Mouse (Mus musculus) limb, embryonic 14.5 days (tissue): ENCODE results near the gene Mfn1. TPM values are rescaled to one million over a fixed set of nuclear protein-coding genes. Genes with fewer than 3 reads are reported as not detected.

Experiments used
- ATAC-seq: fragments of 200-750 bp; cut with Nextera tagmentation; 2 replicates; pipeline ENCODE4 v1.8.0; 2017; ENCODE audit warnings: low read depth, moderate number of reproducible peaks, moderate TSS enrichment; ENCODE audit not compliant: low FRiP score
- DNase-seq: peaks from one replicate; pipeline ENCODE4 v3.0.0-alpha.2; 2015; ENCODE audit warnings: low spot score
- H3K27ac ChIP-seq: fragments of 300-500 bp; sonication (generic); replicated peaks from 2 replicates; pipeline ENCODE4 v1.5.1; 2014; ENCODE audit warnings: low read depth, mild to moderate bottlenecking, low read length, moderate library complexity, mixed read lengths
- H3K27me3 ChIP-seq: fragments of 300-500 bp; sonication (generic); 2 replicates; pipeline ENCODE4 v1.6.1; 2014; ENCODE audit warnings: low read length, mixed read lengths; ENCODE audit not compliant: control insufficient read depth, insufficient read depth
- H3K36me3 ChIP-seq: fragments of 300-500 bp; sonication (generic); 2 replicates; pipeline ENCODE4 v1.6.1; 2014; ENCODE audit warnings: mild to moderate bottlenecking, low read length, moderate library complexity, mixed read lengths; ENCODE audit not compliant: control insufficient read depth, insufficient read depth
- H3K4me1 ChIP-seq: fragments of 300-500 bp; sonication (generic); 2 replicates; pipeline ENCODE4 v1.6.1; 2014; ENCODE audit warnings: antibody characterized with exemption, low read length, mixed read lengths; ENCODE audit not compliant: control insufficient read depth, insufficient read depth
- H3K4me2 ChIP-seq: fragments of 300-500 bp; sonication (generic); replicated peaks from 2 replicates; pipeline ENCODE4 v1.6.1; 2014; ENCODE audit warnings: low read depth, mild to moderate bottlenecking, low read length, moderate library complexity; ENCODE audit not compliant: severe bottlenecking
- H3K4me3 ChIP-seq: fragments of 300-500 bp; sonication (generic); replicated peaks from 2 replicates; pipeline ENCODE4 v1.5.1; 2014; ENCODE audit warnings: low read length
- H3K9ac ChIP-seq: fragments of 300-500 bp; sonication (generic); 2 replicates; pipeline ENCODE4 v1.6.1; 2014; ENCODE audit warnings: mild to moderate bottlenecking, low read depth, low read length, moderate library complexity; ENCODE audit not compliant: severe bottlenecking
- H3K9me3 ChIP-seq: fragments of 300-500 bp; sonication (generic); 2 replicates; pipeline ENCODE4 v1.6.1; 2016; ENCODE audit warnings: low read length; ENCODE audit not compliant: control insufficient read depth
- POLR2A ChIP-seq: fragments of 200-500 bp; IDR thresholded peaks from 2 replicates; pipeline ENCODE4 v1.8.0; 2012; ENCODE audit warnings: inconsistent platforms, mild to moderate bottlenecking, moderate library complexity, borderline replicate concordance; ENCODE audit not compliant: insufficient read depth, insufficient read length; ENCODE audit errors: extremely low read depth
- WGBS: fragments of 180-500 bp; shearing (Covaris S2); extraction: QIAGEN DNeasy Blood & Tissue Kit; methylation state at CpG from one replicate; pipeline ENCODE4 v1.1.7; 2014; 5-methylcytosine and 5-hydroxymethylcytosine counted together
- polyA plus RNA-seq, 2 experiments: library from polyadenylated mRNA; depleted of rRNA in 1 of 2; stranded (reverse) in 1 of 2; unstranded in 1 of 2; fragments of >200 nt; fragmentation: Nextera tagmentation in 1 of 2; extraction: Ambion mirVana in 1 of 2; gene quantifications; 2 replicates each; pipeline versions ENCODE4 v1.2.1 to v1.2.3; 2012 to 2014

The Mfn1 gene
- polyA plus RNA-seq, 2 experiments = 22.9 to 31.5 TPM

- H3K9me3 ChIP-seq = no peaks in the 10 kb centered on the region
- no peak overlapping the region for H3K4me2 ChIP-seq
- no peak overlapping the region for H3K4me3 ChIP-seq
- no peak overlapping the region for H3K9ac ChIP-seq
- no peak overlapping the region for H3K27ac ChIP-seq
- WGBS = 66% methylated on average over 15 of the region's 15 CpGs
- H3K27me3 ChIP-seq = no peaks in the 10 kb centered on the region
- TF ChIP-seq POLR2A = no peak
- H3K4me1 ChIP-seq = no peaks in the 10 kb centered on the region
- ATAC-seq (no peak), DNase-seq (no peak)
- no peaks in the 10 kb centered on the region for H3K36me3 ChIP-seq
These were observed 39.0 kb upstream of the Mfn1 start for GRCm38 (mm10) chr3:32490076-32490927.

DNA sequence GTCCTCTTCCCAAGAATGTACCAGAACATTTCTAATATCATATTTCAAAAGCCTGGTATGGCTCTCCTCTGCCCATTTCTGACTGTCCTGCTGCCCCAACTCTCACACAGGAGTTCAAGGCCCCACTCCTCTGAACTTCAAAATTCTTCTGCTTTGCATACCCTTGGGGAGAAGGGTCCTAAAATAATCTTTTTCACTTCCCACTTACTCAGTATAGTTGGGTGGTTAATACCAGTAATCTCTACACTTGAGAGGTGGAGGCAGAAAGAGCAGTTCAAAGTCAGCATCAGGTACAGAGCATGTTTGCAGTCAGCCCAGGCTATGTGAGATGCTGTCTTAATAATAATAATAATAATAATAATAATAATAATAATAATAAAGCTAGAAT lies 38.3 kb upstream of the Mfn1 start:
- Histone ChIP-seq H3K27ac (no peak overlapping the region), H3K4me3 (no peak overlapping the region), H3K4me2 (no peak overlapping the region), H3K9ac (no peak overlapping the region), H3K4me1 (no peaks in the 10 kb centered on the region), H3K36me3 (no peaks in the 10 kb centered on the region), H3K9me3 (no peaks in the 10 kb centered on the region), H3K27me3 (no peaks in the 10 kb centered on the region)
- ATAC-seq (no peak), DNase-seq (no peak)
- TF ChIP-seq POLR2A = no peak

GRCm38 (mm10) chr3:32492097-32493090 lies 36.9 kb upstream of the Mfn1 start, which contains the start of gene Kcnmb3:
Gene Kcnmb3, minus strand, starts transcription at chr3:32492231.
- H3K27me3 ChIP-seq = no peaks in the 10 kb centered on the region
- no peak within 1 kb of the TSS for H3K9ac ChIP-seq
- no peaks in the 10 kb centered on the region for H3K4me1 ChIP-seq
- no peaks in the 10 kb centered on the region for H3K9me3 ChIP-seq
- no peak for ATAC-seq
- WGBS = 73% methylated on average over 11 of the region's 11 CpGs
- no peaks in the 10 kb centered on the region for H3K36me3 ChIP-seq
- no peak within 1 kb of the TSS for H3K4me3 ChIP-seq
- TF ChIP-seq POLR2A = no peak
- no peak within 1 kb of the TSS for H3K4me2 ChIP-seq
- DNase-seq = no peak
- H3K27ac ChIP-seq = no peak within 1 kb of the TSS

GRCm38 (mm10) chr3:32494387-32495087 lies 34.7 kb upstream of the Mfn1 start:
- H3K9ac ChIP-seq = no peak overlapping the region
- no peak overlapping the region for H3K4me2 ChIP-seq
- no peaks in the 10 kb centered on the region for H3K27me3 ChIP-seq
- no peaks in the 10 kb centered on the region for H3K9me3 ChIP-seq
- no peak for ATAC-seq
- no peak for DNase-seq
- no peaks in the 10 kb centered on the region for H3K36me3 ChIP-seq
- no peaks in the 10 kb centered on the region for H3K4me1 ChIP-seq
- no peak overlapping the region for H3K4me3 ChIP-seq
- no peak for TF ChIP-seq POLR2A
- H3K27ac ChIP-seq = no peak overlapping the region
- 73% methylated on average over 8 of the region's 8 CpGs for WGBS
